Mouse (Mus musculus) embryonic fibroblast, embryonic 13.5 days (primary cell): ENCODE measurements around the gene Atl3.

Source experiments
- CTCF ChIP-seq: IDR thresholded peaks from 2 replicates; pipeline ENCODE4 v1.5.1; 2011; ENCODE audit warnings: mild to moderate bottlenecking, control low read depth, low read length, moderate library complexity, borderline replicate concordance; ENCODE audit not compliant: insufficient read depth
- POLR2A ChIP-seq: IDR thresholded peaks from 2 replicates; pipeline ENCODE4 v1.6.1; 2011; ENCODE audit warnings: low read depth, mild to moderate bottlenecking, control low read depth, low read length, moderate library complexity

- TF ChIP-seq POLR2A: 0 out of 2 replicates have a peak, but pooled peaks have one; percentile 18
- TF ChIP-seq CTCF: no peak
Measured at GRCm38 (mm10) chr19:7483512-7483882, 10.3 kb upstream of the Atl3 start.
